Mouse (Mus musculus) erythroblast, embryonic 14.5 days (primary cell): ENCODE measurements around the gene Fam193b. TPM values are rescaled to one million over a fixed set of nuclear protein-coding genes. Genes with fewer than 3 reads are reported as not detected.

Experiments used
- H3K27me3 ChIP-seq: 2 replicates; pipeline ENCODE4 v1.6.1; 2012; ENCODE audit warnings: inconsistent platforms; ENCODE audit not compliant: control insufficient read depth
- H3K36me3 ChIP-seq: 2 replicates; pipeline ENCODE4 v1.6.1; 2012; ENCODE audit warnings: mild to moderate bottlenecking, inconsistent platforms; ENCODE audit not compliant: control insufficient read depth
- H3K4me1 ChIP-seq: 2 replicates; pipeline ENCODE4 v1.6.1; 2012; ENCODE audit warnings: inconsistent platforms; ENCODE audit not compliant: control insufficient read depth
- H3K4me3 ChIP-seq: replicated peaks from 2 replicates; pipeline ENCODE3; 2012; ENCODE audit warnings: moderate library complexity, mild to moderate bottlenecking, inconsistent platforms
- H3K9me3 ChIP-seq: 2 replicates; pipeline ENCODE4 v1.6.1; 2012; ENCODE audit warnings: low read length, inconsistent platforms, mixed read lengths; ENCODE audit not compliant: control insufficient read depth
- GATA1 ChIP-seq: IDR thresholded peaks from 2 replicates; pipeline ENCODE4 v1.6.1; 2012; ENCODE audit warnings: low read length, inconsistent platforms, mixed read lengths
- TAL1 ChIP-seq: IDR thresholded peaks from 3 replicates; pipeline ENCODE4 v1.6.1; 2012; ENCODE audit warnings: low read length, inconsistent platforms, mixed read lengths
- polyA plus RNA-seq: library from polyadenylated mRNA; stranded (reverse); fragments of >175 nt; gene quantifications from 2 replicates; pipeline ENCODE4 v1.2.3, GENCODE M21; 2012

Gene Fam193b
- polyA plus RNA-seq, 1 experiment, result 9.1 TPM

GRCm38 (mm10) chr13:55510668-55511491 is 60.0 kb downstream of the Fam193b start:
- H3K4me1 ChIP-seq, result peaks cover 46% of the 10 kb centered on the region
- peaks cover 17% of the 10 kb centered on the region for H3K27me3 ChIP-seq
- TF ChIP-seq GATA1 (no peak), TAL1 (no peak)
- peaks cover 25% of the 10 kb centered on the region for H3K36me3 ChIP-seq
- no peak overlapping the region for H3K4me3 ChIP-seq
- no peaks in the 10 kb centered on the region for H3K9me3 ChIP-seq

DNA sequence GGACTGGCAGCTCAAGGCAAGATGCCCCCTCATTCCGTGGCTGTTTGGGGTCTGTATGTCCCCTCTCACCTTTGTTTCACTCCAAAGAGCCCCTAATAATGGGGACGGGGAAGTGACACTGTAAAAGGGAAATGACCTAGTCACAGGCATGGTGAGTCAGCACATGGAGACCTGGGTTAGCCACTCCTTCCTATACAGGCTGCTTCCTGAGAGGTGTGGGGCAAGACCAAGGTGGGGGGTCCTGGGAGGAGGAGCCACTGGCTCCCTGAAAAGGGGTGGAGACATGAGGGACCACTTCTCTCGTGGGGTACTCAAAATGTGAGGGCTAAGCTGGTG is 60.6 kb downstream of the Fam193b start:
- TF ChIP-seq TAL1 (no peak), GATA1 (no peak)
- Histone ChIP-seq H3K4me3 (no peak overlapping the region), H3K9me3 (no peaks in the 10 kb centered on the region), H3K27me3 (peaks cover 17% of the 10 kb centered on the region), H3K36me3 (peaks cover 28% of the 10 kb centered on the region), H3K4me1 (peaks cover 46% of the 10 kb centered on the region)

DNA sequence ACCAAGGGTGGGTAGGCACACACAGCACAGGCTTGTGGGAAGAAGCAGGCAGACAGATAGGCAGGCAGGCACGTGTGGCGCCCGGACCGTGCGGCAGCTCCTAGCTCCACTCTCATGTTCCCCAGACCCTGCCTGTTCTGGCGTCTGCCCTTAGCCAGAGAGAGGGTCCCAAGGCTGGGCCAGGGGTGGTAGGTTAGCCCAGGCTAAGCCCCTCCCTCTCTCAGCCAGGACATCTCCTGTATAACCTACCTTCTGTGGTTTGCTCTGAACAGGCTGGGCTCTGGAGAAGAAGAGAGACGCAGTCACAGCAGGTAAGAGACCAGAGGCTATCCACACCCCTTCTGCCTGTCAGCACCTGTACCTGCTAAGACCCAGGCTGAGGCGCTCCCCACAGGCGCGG is 62.4 kb downstream of the Fam193b start:
- Histone ChIP-seq H3K9me3 (no peaks in the 10 kb centered on the region), H3K4me3 (no peak overlapping the region), H3K27me3 (peaks cover 8% of the 10 kb centered on the region), H3K36me3 (peaks cover 39% of the 10 kb centered on the region), H3K4me1 (peaks cover 41% of the 10 kb centered on the region)
- TF ChIP-seq GATA1 (no peak), TAL1 (no peak)

DNA sequence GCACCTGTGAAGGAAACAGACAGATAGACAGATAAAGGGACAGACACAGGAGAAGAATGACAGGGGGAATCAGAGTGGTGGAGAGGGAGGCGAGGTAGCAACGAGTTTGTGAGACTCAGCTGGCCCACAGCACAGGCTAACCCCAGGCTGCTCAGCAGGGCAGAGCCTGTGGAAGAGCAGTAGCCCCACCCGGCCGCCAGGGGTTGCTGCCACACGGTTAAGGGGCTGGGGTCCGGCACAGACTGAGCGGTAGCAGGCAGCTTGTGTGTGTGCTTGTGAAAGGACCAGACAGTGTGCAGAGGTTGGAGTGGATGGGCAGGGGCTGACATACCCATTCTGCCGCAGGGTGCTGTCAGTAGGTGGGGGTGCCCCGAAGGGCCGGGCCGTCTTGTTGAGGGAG is 63.0 kb downstream of the Fam193b start:
- Histone ChIP-seq H3K9me3 (no peaks in the 10 kb centered on the region), H3K36me3 (peaks cover 43% of the 10 kb centered on the region), H3K27me3 (peaks cover 7% of the 10 kb centered on the region), H3K4me1 (peaks cover 35% of the 10 kb centered on the region), H3K4me3 (no peak overlapping the region)
- TF ChIP-seq GATA1, result no peak

DNA sequence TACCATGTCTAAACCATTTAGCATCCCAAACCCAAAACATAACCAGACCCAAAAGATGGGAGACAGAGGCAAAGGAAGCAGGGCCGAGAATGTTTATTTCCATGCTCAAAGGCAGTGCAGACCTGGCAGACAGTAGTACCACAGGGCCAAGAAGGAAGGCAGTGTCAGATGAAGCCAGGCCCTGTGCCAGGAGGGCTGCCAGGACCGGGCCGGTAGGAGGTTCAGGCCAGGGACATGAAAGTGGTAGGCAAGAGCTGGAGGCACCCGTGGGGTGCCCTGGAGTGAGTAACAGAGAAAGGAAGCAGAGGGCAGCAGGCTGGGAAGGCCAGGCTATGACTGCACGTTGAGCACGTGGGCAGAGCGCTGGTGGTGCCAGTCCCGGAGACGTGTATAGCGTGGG is 64.2 kb downstream of the Fam193b start:
- TF ChIP-seq GATA1 (no peak), TAL1 (no peak)
- H3K4me3 ChIP-seq, result no peak overlapping the region
- no peaks in the 10 kb centered on the region for H3K9me3 ChIP-seq
- no peaks in the 10 kb centered on the region for H3K27me3 ChIP-seq
- H3K36me3 ChIP-seq, result peaks cover 46% of the 10 kb centered on the region
- peaks cover 23% of the 10 kb centered on the region for H3K4me1 ChIP-seq

DNA sequence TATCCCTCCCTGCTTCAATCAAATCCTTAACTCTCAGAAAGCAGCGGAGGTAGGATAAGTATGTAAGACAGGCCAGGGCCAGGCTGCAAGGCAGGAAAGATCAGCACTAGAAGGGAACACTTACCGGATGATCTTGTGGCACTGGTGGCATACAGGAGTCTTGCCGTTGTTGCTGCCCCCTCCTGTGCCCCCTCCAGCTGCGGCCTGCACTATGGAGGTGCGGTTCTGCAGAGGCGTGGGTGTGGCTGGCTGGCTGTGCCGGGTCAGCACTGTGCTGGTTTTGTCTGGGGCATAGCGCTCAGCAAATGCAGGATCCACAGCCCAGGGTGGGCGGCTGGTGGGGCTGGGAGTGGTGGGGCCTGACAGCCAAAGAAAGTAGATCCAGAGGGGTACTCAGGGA is 65.1 kb downstream of the Fam193b start:
- peaks cover 14% of the 10 kb centered on the region for H3K4me1 ChIP-seq

DNA sequence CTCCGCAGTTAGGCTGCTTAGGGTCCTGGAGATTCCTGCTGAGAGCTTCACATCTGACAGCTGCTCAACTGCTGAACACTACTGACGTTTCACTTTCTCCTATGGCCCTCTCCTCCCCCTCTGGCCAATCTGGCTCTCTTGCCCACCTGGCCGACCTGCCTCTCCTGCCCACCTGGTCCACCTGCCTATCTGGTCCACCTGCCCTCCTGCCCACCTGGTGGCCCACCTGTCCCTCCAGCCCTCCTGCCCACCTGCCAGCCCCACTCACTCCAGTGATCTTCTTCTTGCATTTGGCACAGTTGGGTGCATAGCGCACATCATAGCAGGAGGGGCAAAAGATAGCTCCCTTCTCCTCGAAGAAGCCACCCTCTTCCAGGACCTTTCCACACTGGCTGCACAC is 66.5 kb downstream of the Fam193b start:
- TF ChIP-seq GATA1, result no peak
- no peak for TF ChIP-seq TAL1
- Histone ChIP-seq H3K36me3 (peaks cover 46% of the 10 kb centered on the region), H3K9me3 (no peaks in the 10 kb centered on the region), H3K4me1 (peaks cover 7% of the 10 kb centered on the region), H3K27me3 (no peaks in the 10 kb centered on the region), H3K4me3 (no peak overlapping the region)

More for the DNA sequence above, 65.1 kb downstream of the Fam193b start:
- H3K9me3 ChIP-seq, result no peaks in the 10 kb centered on the region
- H3K4me3 ChIP-seq, result no peak overlapping the region
- no peak for TF ChIP-seq GATA1
- TF ChIP-seq TAL1, result no peak
- peaks cover 46% of the 10 kb centered on the region for H3K36me3 ChIP-seq
- H3K27me3 ChIP-seq, result no peaks in the 10 kb centered on the region

DNA sequence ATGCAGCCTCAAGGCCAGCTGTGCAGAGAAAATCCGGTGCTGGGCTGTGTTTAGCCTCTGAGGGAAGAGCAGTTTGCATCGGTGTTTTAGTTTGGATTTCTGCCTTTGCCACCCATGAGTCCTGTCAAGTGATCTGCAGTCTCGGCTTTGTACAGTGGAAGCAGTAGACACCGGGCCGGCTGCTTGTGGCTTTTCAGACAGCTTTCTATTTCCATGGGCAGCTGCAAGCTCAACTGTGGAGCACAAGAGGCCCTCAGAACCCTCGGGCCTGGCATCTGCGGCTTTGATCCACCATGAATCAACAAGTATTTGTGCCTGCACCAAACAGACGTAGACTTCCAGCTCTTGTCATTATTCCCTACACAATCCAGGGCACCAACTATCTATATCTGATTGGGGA is 68.5 kb downstream of the Fam193b start:
- peaks cover 37% of the 10 kb centered on the region for H3K36me3 ChIP-seq
- peaks cover under 1% of the 10 kb centered on the region for H3K4me1 ChIP-seq
- no peaks in the 10 kb centered on the region for H3K9me3 ChIP-seq
- TF ChIP-seq TAL1, result no peak
- TF ChIP-seq GATA1, result no peak
- no peaks in the 10 kb centered on the region for H3K27me3 ChIP-seq
- H3K4me3 ChIP-seq, result no peak overlapping the region

- H3K4me3 ChIP-seq, result no peak overlapping the region
- TF ChIP-seq GATA1 (no peak), TAL1 (no peak)
- no peaks in the 10 kb centered on the region; the same call in 1 of the 2 replicates for H3K4me1 ChIP-seq
- H3K36me3 ChIP-seq, result peaks cover 22% of the 10 kb centered on the region
- H3K9me3 ChIP-seq, result no peaks in the 10 kb centered on the region
- peaks cover 5% of the 10 kb centered on the region for H3K27me3 ChIP-seq
Observed at GRCm38 (mm10) chr13:55500575-55500974, 70.3 kb downstream of the Fam193b start.
